Mouse (Mus musculus) megakaryocyte, embryonic 14.5 days (primary cell): Measurements from ENCODE around the gene Mgat4b.

Source experiments
- FLI1 ChIP-seq: IDR thresholded peaks from 2 replicates; pipeline ENCODE4 v1.6.1; 2012; ENCODE audit warnings: low read length, inconsistent platforms, mixed read lengths
- GATA1 ChIP-seq: IDR thresholded peaks from 3 replicates; pipeline ENCODE4 v1.6.1; 2012; ENCODE audit warnings: mixed read lengths, low read length, inconsistent platforms, borderline replicate concordance

GRCm38 (mm10) chr11:50269885-50270284, 59.2 kb downstream of the Mgat4b start:
- TF ChIP-seq FLI1 = no peak
- TF ChIP-seq GATA1 = no peak
